Mouse (Mus musculus) ES-Bruce4 (cell line): ENCODE results near the gene Nptx2.

Experiments
- CTCF ChIP-seq: IDR thresholded peaks from one replicate; pipeline ENCODE4 v1.8.1; 2011; ENCODE audit warnings: low read depth, low read length
- POLR2A ChIP-seq: IDR thresholded peaks from one replicate; pipeline ENCODE4 v1.8.1; 2011; ENCODE audit warnings: low read length; ENCODE audit not compliant: insufficient read depth

- TF ChIP-seq POLR2A (no peak), CTCF (no peak)
Observed at GRCm38 (mm10) chr5:144548079-144548631, 2.5 kb downstream of the Nptx2 start.
